Mouse (Mus musculus) layer of hippocampus, postnatal 10 days (tissue): Measurements from ENCODE around the gene Tpmt. TPM values are rescaled to one million over a fixed set of nuclear protein-coding genes. Genes with fewer than 3 reads are reported as not detected.
A peak's percentile ranks its signal among the peaks of the same experiment; 100 is the strongest.

Experiments used
- DNase-seq, 2 experiments: peaks; one replicate each; pipeline ENCODE4 v3.0.0; 2021; ENCODE audit warnings: low spot score in 2 of 2
- total RNA-seq, 2 experiments: library from RNA; stranded (reverse); gene quantifications; 2 replicates each; pipeline ENCODE4 v1.2.3; 2021

Gene Tpmt
- total RNA-seq, 2 experiments from 2014 or later, result 10.6 to 14.0 TPM

DNA sequence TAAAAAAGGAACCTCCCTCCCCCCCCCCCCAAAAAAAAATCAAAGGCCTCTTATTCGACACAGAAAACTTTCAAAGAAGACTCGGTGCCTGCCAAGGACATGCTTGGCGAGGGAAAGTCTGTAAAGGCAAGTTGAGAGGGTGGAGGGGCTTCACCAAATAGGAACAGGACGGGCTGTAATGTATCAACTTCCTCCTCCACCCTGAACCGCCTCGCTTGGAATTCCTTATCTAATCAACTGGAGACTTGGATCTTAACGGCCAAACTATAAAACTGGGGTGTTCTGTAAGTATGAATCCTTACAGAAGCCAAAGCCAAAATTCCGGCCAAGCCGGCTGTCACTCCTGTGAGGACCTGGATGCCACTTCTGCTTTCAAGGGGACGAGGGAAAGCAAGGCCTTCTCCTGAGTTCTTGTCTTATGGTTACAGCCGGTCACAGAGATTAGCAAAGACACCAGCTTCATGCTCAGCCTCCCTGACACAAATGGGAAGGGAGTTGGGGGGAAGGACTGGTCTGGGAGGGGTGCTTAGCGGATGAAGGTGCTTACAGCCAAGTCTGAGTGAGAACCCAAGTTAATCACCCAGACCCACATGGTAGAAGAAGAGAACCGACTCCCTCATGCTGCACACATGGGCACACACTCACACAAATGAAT lies 64.6 kb downstream of the Tpmt start:
- peak in 1 of 2 experiments; percentile 17 for DNase-seq

DNA sequence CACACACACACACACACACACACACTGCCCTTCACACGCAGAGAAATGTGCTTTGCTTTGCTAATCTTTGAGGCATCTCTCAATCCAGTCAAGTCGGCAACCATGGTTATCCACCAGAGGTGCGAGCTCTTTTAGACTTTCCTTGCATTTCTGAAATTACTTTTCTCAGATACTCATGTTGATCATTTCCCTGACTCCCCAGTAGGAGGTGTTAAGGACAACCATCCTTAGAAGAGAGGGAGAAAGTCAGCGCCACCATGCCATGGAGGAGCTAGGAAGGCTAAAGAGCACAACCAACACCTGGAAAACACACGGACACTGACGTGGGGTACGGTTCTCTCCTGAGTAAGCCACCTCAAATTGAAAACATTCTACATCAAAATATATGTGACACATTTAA lies 68.0 kb downstream of the Tpmt start:
- DNase-seq, result no peak

DNA sequence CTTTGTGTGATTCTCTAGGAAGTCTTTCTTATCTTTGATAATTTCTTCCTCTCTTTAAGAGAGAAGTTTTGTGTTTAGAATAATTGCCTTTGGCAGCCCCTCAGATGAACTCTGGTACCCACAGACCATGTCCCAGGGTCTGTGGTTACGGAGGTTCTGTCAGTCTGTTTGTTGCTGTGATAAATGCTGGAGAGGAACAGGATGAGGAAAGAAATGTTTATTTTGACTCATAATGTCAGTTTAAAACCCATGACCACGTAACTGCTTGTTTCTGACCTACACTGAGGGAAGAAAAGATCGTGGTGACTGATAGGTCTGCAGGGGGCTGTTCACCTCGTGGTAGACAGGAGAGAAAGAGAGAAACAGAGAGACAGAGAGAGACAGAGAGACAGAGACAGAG lies 68.6 kb downstream of the Tpmt start:
- DNase-seq, result no peak

DNA sequence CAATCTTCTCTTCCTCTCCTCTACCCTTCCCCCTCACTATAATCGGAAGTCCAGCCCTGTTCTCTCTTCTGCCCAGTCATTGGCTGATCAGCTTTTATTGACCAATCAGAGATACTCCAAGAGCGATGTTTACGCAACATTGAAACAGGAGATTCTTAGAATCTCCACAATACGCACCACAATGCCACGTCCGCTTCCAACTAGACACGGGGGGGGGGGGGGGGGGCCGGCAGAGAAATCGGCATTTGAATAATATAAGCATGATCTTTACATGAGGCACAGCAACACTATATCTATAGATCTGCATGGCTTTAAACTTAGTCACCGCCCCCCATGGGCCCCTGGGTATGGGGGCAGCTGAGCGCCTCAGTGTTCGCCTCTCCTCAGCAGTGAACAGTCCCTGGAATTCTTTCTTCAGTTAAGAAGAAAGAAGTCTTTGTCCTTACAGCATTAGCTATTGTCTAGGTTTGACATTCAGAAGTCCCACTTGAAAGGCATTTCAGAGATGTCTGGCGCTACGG lies 69.4 kb downstream of the Tpmt start:
- DNase-seq, result no peak

Other genes starting within 250 kb of the Tpmt start
- 10 to 100 TPM; 29.7 to 30.8 TPM for gene Kif13a, start 114.9 kb downstream of the Tpmt start, total RNA-seq
- 10 to 100 TPM; 13.9 to 16.5 TPM for gene Nhlrc1, start 29.9 kb downstream of the Tpmt start, total RNA-seq
- 10 to 100 TPM; 13.9 to 14.4 TPM for gene Kdm1b, start 1.2 kb downstream of the Tpmt start, total RNA-seq
- 10 to 100 TPM; 59.8 to 60.8 TPM for gene Dek, start 61.5 kb upstream of the Tpmt start, total RNA-seq
- 1 to 10 TPM; 8.9 to 9.1 TPM for gene Rnf144b, start 77.9 kb upstream of the Tpmt start, total RNA-seq